Mouse (Mus musculus): Measurements from ENCODE around the gene Eif4g3. TPM values are rescaled to one million over a fixed set of nuclear protein-coding genes. Genes with fewer than 3 reads are reported as not detected.

Gene Eif4g3
- total and polyA plus RNA-seq, 2 experiments from 2014 or later = 36.5 to 55.9 TPM

- Histone ChIP-seq H3K27me3 (ENCODE audit: insufficient read depth, low read length) (no peaks in the 10 kb centered on the region), H3K36me3 (ENCODE audit: insufficient read depth, low read length) (peaks cover 54% of the 10 kb centered on the region), H3K27ac (no peak overlapping the region), H3K9ac (replicated peaks; ENCODE audit: low read length) (no peak overlapping the region), H3K4me2 (ENCODE audit: low read depth, low read length) (no peak overlapping the region), H3K4me3 (ENCODE audit: low read length) (no peak overlapping the region), H3K9me3 (ENCODE audit: low read length) (no peaks in the 10 kb centered on the region), H3K4me1 (ENCODE audit: insufficient read depth, low read length) (no peaks in the 10 kb centered on the region)
- no peak for TF ChIP-seq CTCF (IDR thresholded peaks at IDR 0.05; ENCODE audit: low read depth)
- ATAC-seq (no peak), DNase-seq (ENCODE audit: low spot score) (no peak)
- 92% methylated on average over 4 of the region's 4 CpGs for WGBS
Observed at GRCm38 (mm10) chr4:138169420-138169819, 176.6 kb downstream of the Eif4g3 start.

- DNase-seq (ENCODE audit: low spot score) = no peak
- Histone ChIP-seq H3K9ac (replicated peaks; ENCODE audit: low read length) (no peak overlapping the region), H3K9me3 (ENCODE audit: low read length) (no peaks in the 10 kb centered on the region), H3K27ac (no peak overlapping the region), H3K4me3 (ENCODE audit: low read length) (no peak overlapping the region), H3K4me1 (ENCODE audit: insufficient read depth, low read length) (no peaks in the 10 kb centered on the region), H3K36me3 (ENCODE audit: insufficient read depth, low read length) (peaks cover 65% of the 10 kb centered on the region), H3K27me3 (ENCODE audit: insufficient read depth, low read length) (no peaks in the 10 kb centered on the region), H3K4me2 (ENCODE audit: low read depth, low read length) (no peak overlapping the region)
- TF ChIP-seq CTCF (IDR thresholded peaks at IDR 0.05; ENCODE audit: low read depth) = no peak
- WGBS = 93% methylated on average over 4 of the region's 4 CpGs
- no peak for ATAC-seq
Observed at GRCm38 (mm10) chr4:138172686-138173085, 179.9 kb downstream of the Eif4g3 start.

GRCm38 (mm10) chr4:138179391-138179790 lies 186.6 kb downstream of the Eif4g3 start:
- H3K9me3 ChIP-seq (ENCODE audit: low read length) = no peaks in the 10 kb centered on the region
- no peak overlapping the region for H3K4me2 ChIP-seq (ENCODE audit: low read depth, low read length)
- H3K27me3 ChIP-seq (ENCODE audit: insufficient read depth, low read length) = no peaks in the 10 kb centered on the region
- no peak overlapping the region for H3K9ac ChIP-seq (replicated peaks; ENCODE audit: low read length)
- H3K36me3 ChIP-seq (ENCODE audit: insufficient read depth, low read length) = peaks cover 75% of the 10 kb centered on the region
- DNase-seq (ENCODE audit: low spot score) (no peak), ATAC-seq (no peak)
- no peaks in the 10 kb centered on the region for H3K4me1 ChIP-seq (ENCODE audit: insufficient read depth, low read length)
- H3K27ac ChIP-seq = no peak overlapping the region
- no peak overlapping the region for H3K4me3 ChIP-seq (ENCODE audit: low read length)
- TF ChIP-seq CTCF (IDR thresholded peaks at IDR 0.05; ENCODE audit: low read depth) = no peak
- 95% methylated on average over 5 of the region's 5 CpGs for WGBS

GRCm38 (mm10) chr4:138180719-138181118 lies 187.9 kb downstream of the Eif4g3 start:
- Histone ChIP-seq H3K27ac (no peak overlapping the region), H3K9me3 (ENCODE audit: low read length) (no peaks in the 10 kb centered on the region), H3K27me3 (ENCODE audit: insufficient read depth, low read length) (no peaks in the 10 kb centered on the region), H3K9ac (replicated peaks; ENCODE audit: low read length) (no peak overlapping the region), H3K4me2 (ENCODE audit: low read depth, low read length) (no peak overlapping the region), H3K4me3 (ENCODE audit: low read length) (no peak overlapping the region), H3K4me1 (ENCODE audit: insufficient read depth, low read length) (no peaks in the 10 kb centered on the region), H3K36me3 (ENCODE audit: insufficient read depth, low read length) (peaks cover 75% of the 10 kb centered on the region)
- 95% methylated on average over 4 of the region's 4 CpGs for WGBS
- DNase-seq (ENCODE audit: low spot score) (no peak), ATAC-seq (no peak)
- no peak for TF ChIP-seq CTCF (IDR thresholded peaks at IDR 0.05; ENCODE audit: low read depth)

GRCm38 (mm10) chr4:138184056-138184455 lies 191.2 kb downstream of the Eif4g3 start:
- H3K4me3 ChIP-seq (ENCODE audit: low read length) = no peak overlapping the region
- 85% methylated on average over 5 of the region's 5 CpGs for WGBS
- no peak for DNase-seq (ENCODE audit: low spot score)
- no peak overlapping the region for H3K27ac ChIP-seq
- TF ChIP-seq CTCF (IDR thresholded peaks at IDR 0.05; ENCODE audit: low read depth) = no peak
- H3K9ac ChIP-seq (replicated peaks; ENCODE audit: low read length) = no peak overlapping the region
- no peaks in the 10 kb centered on the region for H3K4me1 ChIP-seq (ENCODE audit: insufficient read depth, low read length)
- H3K9me3 ChIP-seq (ENCODE audit: low read length) = no peaks in the 10 kb centered on the region
- peaks cover 68% of the 10 kb centered on the region for H3K36me3 ChIP-seq (ENCODE audit: insufficient read depth, low read length)
- no peak for ATAC-seq
- H3K27me3 ChIP-seq (ENCODE audit: insufficient read depth, low read length) = no peaks in the 10 kb centered on the region
- H3K4me2 ChIP-seq (ENCODE audit: low read depth, low read length) = no peak overlapping the region

- ATAC-seq (no peak), DNase-seq (ENCODE audit: low spot score) (no peak)
- Histone ChIP-seq H3K36me3 (ENCODE audit: insufficient read depth, low read length) (peaks cover 71% of the 10 kb centered on the region), H3K4me3 (ENCODE audit: low read length) (no peak overlapping the region), H3K4me2 (ENCODE audit: low read depth, low read length) (no peak overlapping the region), H3K27me3 (ENCODE audit: insufficient read depth, low read length) (no peaks in the 10 kb centered on the region), H3K9me3 (ENCODE audit: low read length) (no peaks in the 10 kb centered on the region), H3K27ac (no peak overlapping the region), H3K4me1 (ENCODE audit: insufficient read depth, low read length) (no peaks in the 10 kb centered on the region), H3K9ac (replicated peaks; ENCODE audit: low read length) (0 out of 2 replicates have a peak overlapping the region, but pooled peaks have one; percentile 3)
- WGBS = 88% methylated on average over 5 of the region's 5 CpGs
- no peak for TF ChIP-seq CTCF (IDR thresholded peaks at IDR 0.05; ENCODE audit: low read depth)
Observed at GRCm38 (mm10) chr4:138184573-138184981, 191.8 kb downstream of the Eif4g3 start.

- 93% methylated on average over 7 of the region's 7 CpGs for WGBS
- Histone ChIP-seq H3K4me1 (ENCODE audit: insufficient read depth, low read length) (no peaks in the 10 kb centered on the region), H3K36me3 (ENCODE audit: insufficient read depth, low read length) (peaks cover 75% of the 10 kb centered on the region), H3K4me2 (ENCODE audit: low read depth, low read length) (no peak overlapping the region), H3K9me3 (ENCODE audit: low read length) (no peaks in the 10 kb centered on the region), H3K4me3 (ENCODE audit: low read length) (no peak overlapping the region), H3K27ac (no peak overlapping the region), H3K27me3 (ENCODE audit: insufficient read depth, low read length) (no peaks in the 10 kb centered on the region), H3K9ac (replicated peaks; ENCODE audit: low read length) (no peak overlapping the region)
- DNase-seq (ENCODE audit: low spot score) = no peak
- no peak for TF ChIP-seq CTCF (IDR thresholded peaks at IDR 0.05; ENCODE audit: low read depth)
- ATAC-seq = no peak
Observed at GRCm38 (mm10) chr4:138185961-138186360, 193.1 kb downstream of the Eif4g3 start.

Measured in hindbrain, postnatal 0 days (tissue).